8 mouse cellular contexts compared by ENCODE assay signal in genomic region chr19:45177004-45177737, GRCm38 (mm10). TPM values are rescaled to one million over a fixed set of nuclear protein-coding genes. Genes with fewer than 3 reads are reported as not detected.
DNase-seq lines count a peak whose midpoint lies in the region; ATAC-seq and TF ChIP-seq lines count a peak whose summit lies in the region.

No protein-coding gene starts in this region.

- no peak for TF ChIP-seq EP300 in ES-Bruce4 (IDR thresholded peaks at IDR 0.05; ENCODE audit: insufficient read depth, low read depth, low read length)

- TF ChIP-seq POLR2A in ES-Bruce4 (IDR thresholded peaks at IDR 0.05; ENCODE audit: insufficient read depth, low read length) (no peak), myocyte (IDR thresholded peaks at IDR 0.05; ENCODE audit: insufficient read length, low read depth) (no peak)
- no peak for TF ChIP-seq POLR2A in testis, adult 2 months (IDR thresholded peaks at IDR 0.05; ENCODE audit: control insufficient read depth, low read depth, low read length)

- 19% methylated on average over 26 of the region's 26 CpGs for WGBS in embryonic facial prominence, embryonic 14.5 days
- WGBS in kidney, embryonic 14.5 days: 12% methylated on average over 26 of the region's 26 CpGs
- 18% methylated on average over 26 of the region's 26 CpGs for WGBS in liver, embryonic 11.5 days

- H3K4me3 ChIP-seq in ES-Bruce4 (ENCODE audit: low read depth, low read length) (no peak overlapping the region), myocyte (no peak overlapping the region)
- H3K4me3 ChIP-seq in embryonic facial prominence, embryonic 14.5 days (ENCODE audit: low read depth, low read length): peak overlapping the region; percentile 22; the same call in 1 of the 2 replicates
- H3K4me3 ChIP-seq in kidney, embryonic 14.5 days (ENCODE audit: low read length): no peak overlapping the region
- H3K4me3 ChIP-seq in liver, embryonic 11.5 days (ENCODE audit: low read depth, low read length): no peak overlapping the region
- H3K4me3 ChIP-seq in testis, adult 2 months (ENCODE audit: control insufficient read depth, low read depth, low read length): peak overlapping the region; percentile 86

- no peak overlapping the region for H3K9ac ChIP-seq in ES-Bruce4 (ENCODE audit: low read depth, poor library complexity, severe bottlenecking)
- no peak overlapping the region for H3K9ac ChIP-seq in embryonic facial prominence, embryonic 14.5 days (ENCODE audit: low read depth, low read length)
- no peak overlapping the region for H3K9ac ChIP-seq in kidney, embryonic 14.5 days (ENCODE audit: low read depth, low read length)
- no peak overlapping the region for H3K9ac ChIP-seq in liver, embryonic 11.5 days (ENCODE audit: low read depth, low read length)

- H3K79me2 ChIP-seq in myocyte (ENCODE audit: control insufficient read depth, insufficient read depth): no peaks in the 10 kb centered on the region

- ATAC-seq in embryonic facial prominence, embryonic 14.5 days (ENCODE audit: low read depth): peak; percentile 87
- peak; percentile 76 for ATAC-seq in kidney, embryonic 14.5 days (ENCODE audit: low FRiP score, low TSS enrichment)
- no peak for ATAC-seq in liver, embryonic 11.5 days (replicated peaks; ENCODE audit: low FRiP score)

- peak; percentile 88 for DNase-seq in brain, adult 2 months (ENCODE audit: low read depth, low spot score)
- peak; percentile 89 for DNase-seq in embryonic facial prominence, embryonic 14.5 days (ENCODE audit: low spot score)
- DNase-seq in heart, adult 9 months (ENCODE audit: low spot score in 2 of 2): peak; percentile 53 to 59
- peak; percentile 54 for DNase-seq in liver, embryonic 11.5 days (ENCODE audit: low spot score)

- H3ac ChIP-seq in myocyte (ENCODE audit: control insufficient read depth, insufficient read length): no peak overlapping the region

- no peak overlapping the region for H3K27ac ChIP-seq in ES-Bruce4 (ENCODE audit: insufficient read depth, low read length)
- no peak overlapping the region for H3K27ac ChIP-seq in embryonic facial prominence, embryonic 14.5 days (replicated peaks; ENCODE audit: low read depth, low read length)
- no peak overlapping the region for H3K27ac ChIP-seq in kidney, embryonic 14.5 days (ENCODE audit: low read depth, low read length)
- H3K27ac ChIP-seq in liver, embryonic 11.5 days (ENCODE audit: low read depth, low read length): no peak overlapping the region
- H3K27ac ChIP-seq in testis, adult 2 months (ENCODE audit: control insufficient read depth, insufficient read depth, low read depth, low read length): no peak overlapping the region

- no peaks in the 10 kb centered on the region for H3K4me1 ChIP-seq in ES-Bruce4 (ENCODE audit: control insufficient read depth, insufficient read depth, low read length)
- no peaks in the 10 kb centered on the region for H3K4me1 ChIP-seq in embryonic facial prominence, embryonic 14.5 days (ENCODE audit: control insufficient read depth, insufficient read depth, low read length)
- H3K4me1 ChIP-seq in kidney, embryonic 14.5 days (ENCODE audit: control insufficient read depth, insufficient read depth, low read length): no peaks in the 10 kb centered on the region; the same call in 1 of the 2 replicates
- 0 out of 2 replicates have a peak, but pooled peaks cover 2% of the 10 kb centered on the region for H3K4me1 ChIP-seq in liver, embryonic 11.5 days (replicated peaks; ENCODE audit: control insufficient read depth, insufficient read depth, low read length)
- H3K4me1 ChIP-seq in testis, adult 2 months (ENCODE audit: control insufficient read depth, insufficient read depth, low read length): peaks cover 17% of the 10 kb centered on the region

- H3K4me2 ChIP-seq in embryonic facial prominence, embryonic 14.5 days (ENCODE audit: low read depth, low read length): peak overlapping the region; percentile 43
- peak overlapping the region; percentile 28 for H3K4me2 ChIP-seq in kidney, embryonic 14.5 days (replicated peaks; ENCODE audit: low read depth, low read length)
- H3K4me2 ChIP-seq in liver, embryonic 11.5 days: peak overlapping the region; percentile 16; the same call in 1 of the 2 replicates
- peak overlapping the region; percentile 83 for H3K4me2 ChIP-seq in myocyte (ENCODE audit: low read depth)

- peak; percentile 87 for TF ChIP-seq CTCF in ES-Bruce4 (IDR thresholded peaks at IDR 0.05; ENCODE audit: low read depth, low read length)
- peak; percentile 91 for TF ChIP-seq CTCF in testis, adult 2 months (IDR thresholded peaks at IDR 0.05; ENCODE audit: control insufficient read depth, insufficient read depth, insufficient replicate concordance, low read depth, low read length)

- H3K27me3 ChIP-seq in ES-Bruce4 (ENCODE audit: control insufficient read depth, insufficient read depth, low read length, poor library complexity, severe bottlenecking): no peaks in the 10 kb centered on the region
- H3K27me3 ChIP-seq in embryonic facial prominence, embryonic 14.5 days (replicated peaks; ENCODE audit: control insufficient read depth, insufficient read depth, low read length): 0 out of 2 replicates have a peak, but pooled peaks cover 9% of the 10 kb centered on the region
- peaks cover 6% of the 10 kb centered on the region; the same call in 1 of the 2 replicates for H3K27me3 ChIP-seq in kidney, embryonic 14.5 days (ENCODE audit: control insufficient read depth, insufficient read depth, low read length)
- peaks cover 2% of the 10 kb centered on the region; the same call in 1 of the 2 replicates for H3K27me3 ChIP-seq in liver, embryonic 11.5 days (replicated peaks; ENCODE audit: control insufficient read depth, insufficient read depth, low read length)
- no peaks in the 10 kb centered on the region for H3K27me3 ChIP-seq in myocyte (ENCODE audit: control insufficient read depth, insufficient read depth, insufficient read length)
- no peaks in the 10 kb centered on the region for H3K27me3 ChIP-seq in testis, adult 2 months (ENCODE audit: control insufficient read depth, insufficient read depth, low read length)

- no peaks in the 10 kb centered on the region for H3K9me3 ChIP-seq in ES-Bruce4 (replicated peaks; ENCODE audit: control insufficient read depth, insufficient read depth, low read length, poor library complexity, severe bottlenecking)
- H3K9me3 ChIP-seq in embryonic facial prominence, embryonic 14.5 days (ENCODE audit: control insufficient read depth, low read length): peaks cover 4% of the 10 kb centered on the region; the same call in 1 of the 2 replicates
- H3K9me3 ChIP-seq in kidney, embryonic 14.5 days (ENCODE audit: control insufficient read depth, low read length): no peaks in the 10 kb centered on the region
- no peaks in the 10 kb centered on the region for H3K9me3 ChIP-seq in liver, embryonic 11.5 days (ENCODE audit: control insufficient read depth, low read length)

- H3K36me3 ChIP-seq in ES-Bruce4 (ENCODE audit: control insufficient read depth, insufficient read depth, low read length, poor library complexity, severe bottlenecking) (no peaks in the 10 kb centered on the region), myocyte (ENCODE audit: control insufficient read depth, insufficient read depth) (no peaks in the 10 kb centered on the region)
- H3K36me3 ChIP-seq in embryonic facial prominence, embryonic 14.5 days (ENCODE audit: control insufficient read depth, insufficient read depth, low read length): no peaks in the 10 kb centered on the region
- no peaks in the 10 kb centered on the region for H3K36me3 ChIP-seq in kidney, embryonic 14.5 days (ENCODE audit: control insufficient read depth, insufficient read depth, low read length)
- no peaks in the 10 kb centered on the region for H3K36me3 ChIP-seq in liver, embryonic 11.5 days (ENCODE audit: control insufficient read depth, insufficient read depth, low read length)
- H3K36me3 ChIP-seq in testis, adult 2 months (ENCODE audit: control insufficient read depth, insufficient read depth, low read length): no peaks in the 10 kb centered on the region

TF ChIP-seq in myocyte, 11 proteins besides CTCF, POLR2A, EP300 and RAD21:
- TF ChIP-seq E2F4 (IDR thresholded peaks at IDR 0.05; ENCODE audit: insufficient read depth) (no peak), TCF3 (IDR thresholded peaks at IDR 0.05; ENCODE audit: insufficient read length, low read depth) (no peak), MYOD1 (IDR thresholded peaks at IDR 0.05; ENCODE audit: control insufficient read depth in 1 of 3, insufficient read length in 2 of 3, low read depth in 2 of 3) (no peak), MAX (IDR thresholded peaks at IDR 0.05; ENCODE audit: low read depth) (no peak), USF1 (IDR thresholded peaks at IDR 0.05; ENCODE audit: low read depth) (no peak), POLR2AphosphoS2 (IDR thresholded peaks at IDR 0.05; ENCODE audit: insufficient read length, low read depth) (no peak), SRF (IDR thresholded peaks at IDR 0.05; ENCODE audit: control insufficient read depth, insufficient read length, low read depth) (no peak), CEBPB (IDR thresholded peaks at IDR 0.05; ENCODE audit: insufficient read depth, poor library complexity, severe bottlenecking) (no peak), REST (IDR thresholded peaks at IDR 0.05; ENCODE audit: insufficient read depth, insufficient read length) (no peak), MYOG (IDR thresholded peaks at IDR 0.05; ENCODE audit: control insufficient read depth in 1 of 3, insufficient read depth in 1 of 3, insufficient read length in 2 of 3, low read depth in 2 of 3) (no peak), TCF12 (IDR thresholded peaks at IDR 0.05; ENCODE audit: insufficient read depth, poor library complexity, severe bottlenecking) (no peak)
TF ChIP-seq in myocyte: peak in this region for 0.

RNA-seq across cellular contexts. Expression of gene Tlx1, which starts 26.7 kb away (rescaled TPM):
- polyA plus RNA-seq in ES-Bruce4 (2011; ENCODE audit: insufficient read depth, insufficient read length, low read depth, missing spikeins) (not detected in 2 replicates), myocyte (2012; fragmentation: generic; extraction: Trizol) (not detected)
- 1.7 and 1.9 TPM in 2 replicates for polyA plus RNA-seq in embryonic facial prominence, embryonic 14.5 days (2014; fragmentation: Nextera tagmentation; extraction: Ambion mirVana)
- 0.26 TPM in 1 of 2 replicates, not detected in the other for polyA plus RNA-seq in kidney, embryonic 14.5 days (2014; fragmentation: Nextera tagmentation; extraction: Ambion mirVana)
- polyA plus RNA-seq in liver, embryonic 11.5 days (2014; fragmentation: Nextera tagmentation; extraction: Ambion mirVana): 0.29 and 0.32 TPM in 2 replicates
- 0.06 and 0.10 TPM in 2 replicates for polyA plus RNA-seq in testis, adult 2 months (2012; rRNA removed)

RNA-seq across cellular contexts. Expression of gene Lbx1, which starts 58.4 kb away (rescaled TPM):
- not detected in 2 replicates for polyA plus RNA-seq in ES-Bruce4 (2011; ENCODE audit: insufficient read depth, insufficient read length, low read depth, missing spikeins)
- polyA plus RNA-seq in embryonic facial prominence, embryonic 14.5 days (2014; fragmentation: Nextera tagmentation; extraction: Ambion mirVana): 1.6 and 2.0 TPM in 2 replicates
- 0.11 TPM in 1 of 2 replicates, not detected in the other for polyA plus RNA-seq in kidney, embryonic 14.5 days (2014; fragmentation: Nextera tagmentation; extraction: Ambion mirVana)
- polyA plus RNA-seq in liver, embryonic 11.5 days (2014; fragmentation: Nextera tagmentation; extraction: Ambion mirVana): 0.14 and 0.58 TPM in 2 replicates
- 0.22 TPM for polyA plus RNA-seq in myocyte (2012; fragmentation: generic; extraction: Trizol)
- not detected in 2 replicates for polyA plus RNA-seq in testis, adult 2 months (2012; rRNA removed)

Comparison
In these comparisons a context has a peak if more than half of its experiments do, and no peak if none do; other contexts are left out.
1. H3K4me3 ChIP-seq: peak in embryonic facial prominence, embryonic 14.5 days (single experiment) and testis, adult 2 months (single experiment); none in ES-Bruce4 (single experiment), kidney, embryonic 14.5 days (single experiment), liver, embryonic 11.5 days (single experiment) and myocyte (single experiment).
2. H3K4me2 ChIP-seq: peak in every context shown above with its lines; median percentile 83 in myocyte; 43 in embryonic facial prominence, embryonic 14.5 days; 28 in kidney, embryonic 14.5 days; 16 in liver, embryonic 11.5 days.
3. Peak in every context shown above with its lines, with median percentiles within 50 percentile points of each other: DNase-seq.